Mouse (Mus musculus): Measurements from ENCODE around the gene Gm8978. TPM values are rescaled to one million over a fixed set of nuclear protein-coding genes. Genes with fewer than 3 reads are reported as not detected.
"Not testable (repeated sequence)": the region's sequence is repeated elsewhere in the genome, so short reads cannot be mapped to it uniquely, and the experiment has no call there.

The Gm8978 gene
- not detected in 2 replicates for polyA plus RNA-seq (2014; fragmentation: Nextera tagmentation; extraction: Ambion mirVana)

GRCm38 (mm10) chr19:33625152-33625551, at the start of gene Gm8978:
Gm8978 (minus strand) TSS chr19:33625252.
- ATAC-seq (ENCODE audit: low FRiP score); H3K4me1 ChIP-seq (ENCODE audit: control insufficient read depth, insufficient read depth, low read length): not testable (repeated sequence)

GRCm38 (mm10) chr19:33589626-33590302, 35.3 kb downstream of the Gm8978 start:
- H3K27me3 ChIP-seq (ENCODE audit: control insufficient read depth, insufficient read depth, low read length); H3K27ac ChIP-seq (ENCODE audit: low read depth, low read length); H3K4me1 ChIP-seq (ENCODE audit: control insufficient read depth, insufficient read depth, low read length); H3K9me3 ChIP-seq (ENCODE audit: control insufficient read depth, low read length); H3K36me3 ChIP-seq (ENCODE audit: control insufficient read depth, insufficient read depth, low read length): not testable (repeated sequence)
- Histone ChIP-seq H3K9ac (ENCODE audit: low read length) (peak overlapping the region; percentile 58), H3K4me3 (ENCODE audit: low read depth, low read length) (peak overlapping the region; percentile 29), H3K4me2 (peak overlapping the region; percentile 40)
- 1% methylated on average over 10 of the region's 38 CpGs for WGBS
- ATAC-seq (ENCODE audit: low FRiP score) (peak; percentile 99), DNase-seq (ENCODE audit: low spot score, missing footprints) (peak; percentile 93)

More at GRCm38 (mm10) chr19:33625152-33625551, at the start of gene Gm8978:
- not testable (repeated sequence) for H3K4me3 ChIP-seq (ENCODE audit: low read depth, low read length); H3K4me2 ChIP-seq; H3K9ac ChIP-seq (ENCODE audit: low read length); H3K27me3 ChIP-seq (ENCODE audit: control insufficient read depth, insufficient read depth, low read length); H3K9me3 ChIP-seq (ENCODE audit: control insufficient read depth, low read length); DNase-seq (ENCODE audit: low spot score, missing footprints); H3K27ac ChIP-seq (ENCODE audit: low read depth, low read length); H3K36me3 ChIP-seq (ENCODE audit: control insufficient read depth, insufficient read depth, low read length)

GRCm38 (mm10) chr19:33568551-33568950, 56.5 kb downstream of the Gm8978 start:
- ATAC-seq (ENCODE audit: low FRiP score); H3K4me1 ChIP-seq (ENCODE audit: control insufficient read depth, insufficient read depth, low read length); H3K9ac ChIP-seq (ENCODE audit: low read length); H3K27me3 ChIP-seq (ENCODE audit: control insufficient read depth, insufficient read depth, low read length); H3K4me3 ChIP-seq (ENCODE audit: low read depth, low read length); H3K9me3 ChIP-seq (ENCODE audit: control insufficient read depth, low read length); H3K36me3 ChIP-seq (ENCODE audit: control insufficient read depth, insufficient read depth, low read length); H3K4me2 ChIP-seq; H3K27ac ChIP-seq (ENCODE audit: low read depth, low read length); DNase-seq (ENCODE audit: low spot score, missing footprints): not testable (repeated sequence)
- WGBS: 85% methylated on average over 5 of the region's 5 CpGs

Small RNA genes within 50 kb of the gene (microRNA-seq; reads per million reads assigned to microRNA genes)
- not detected for gene Gm27440

Other genes starting within 250 kb of the Gm8978 start
- 7.5 and 9.2 TPM in 2 replicates for gene Rnls, start 233.0 kb downstream of the Gm8978 start, polyA plus RNA-seq (2014; fragmentation: Nextera tagmentation; extraction: Ambion mirVana)
- gene Lipo4, start 107.5 kb downstream of the Gm8978 start, polyA plus RNA-seq (2014; fragmentation: Nextera tagmentation; extraction: Ambion mirVana): not detected in 2 replicates
- 0.23 and 0.37 TPM in 2 replicates for gene Lipo2, start 126.1 kb upstream of the Gm8978 start, polyA plus RNA-seq (2014; fragmentation: Nextera tagmentation; extraction: Ambion mirVana)
- gene Lipo3, start 136.7 kb upstream of the Gm8978 start, polyA plus RNA-seq (2014; fragmentation: Nextera tagmentation; extraction: Ambion mirVana): 15.9 and 18.5 TPM in 2 replicates
- not detected in 2 replicates for gene Lipo1, start 162.2 kb upstream of the Gm8978 start, polyA plus RNA-seq (2014; fragmentation: Nextera tagmentation; extraction: Ambion mirVana)

Data from midbrain, embryonic 11.5 days (tissue).